Mouse (Mus musculus) ZHBTc4 (cell line): ENCODE data around the gene Fcamr.

Experiments
- DNase-seq: peaks from one replicate; pipeline ENCODE4 v3.0.0-alpha.2; 2011; ENCODE audit warnings: low read depth, low spot score

Fcamr gene

GRCm38 (mm10) chr1:130854819-130855218 is 54.1 kb downstream of the Fcamr start:
- no peak for DNase-seq

GRCm38 (mm10) chr1:130855723-130856122 is 55.0 kb downstream of the Fcamr start:
- no peak for DNase-seq

- DNase-seq, result no peak
Observed at GRCm38 (mm10) chr1:130857456-130857855, 56.8 kb downstream of the Fcamr start.

GRCm38 (mm10) chr1:130864238-130864637 is 63.5 kb downstream of the Fcamr start:
- DNase-seq, result no peak
